Mouse (Mus musculus) Patski (cell line): ENCODE data around the gene Shroom1. TPM values are rescaled to one million over a fixed set of nuclear protein-coding genes. Genes with fewer than 3 reads are reported as not detected.
"Not testable (repeated sequence)": the region's sequence is repeated elsewhere in the genome, so short reads cannot be mapped to it uniquely, and the experiment has no call there.

Experiments used
- ATAC-seq: fragments of 100-300 bp; one replicate; pipeline ENCODE4 v1.8.0; 2021
- CTCF ChIA-PET: fragments of 350-600 bp; sonication (Branson Sonifier 250); formaldehyde crosslinking; loops from one replicate; lab custom pipeline; 2022; ENCODE audit warnings: inconsistent platforms; lab: Charles Lee
- POLR2A ChIA-PET: fragments of 350-600 bp; sonication (Branson Sonifier 250); formaldehyde crosslinking; loops from one replicate; lab custom pipeline; 2022; ENCODE audit warnings: antibody characterized with exemption, inconsistent platforms; lab: Charles Lee
- DNase-seq: peaks from one replicate; pipeline ENCODE4 v3.0.0-alpha.2; 2011; ENCODE audit warnings: low read depth, low spot score
- H3K27me3 ChIP-seq: fragments of 371-371 bp; one replicate; pipeline ENCODE4 v1.5.1; 2021
- CTCF ChIP-seq: fragments of 100-300 bp; IDR thresholded peaks from one replicate; pipeline ENCODE4 v1.5.1; 2021
- in situ Hi-C: fragments of 300-500 bp; cut with MboI; formaldehyde crosslinking; loops from 3 replicates; pipeline ENCODE4 v1.11.1; 2018; ENCODE audit warnings: low pct_unique_long_range_greater_than_20kb, mixed read lengths
- polyA plus RNA-seq: library from polyadenylated mRNA; unstranded; gene quantifications from one replicate; pipeline ENCODE4 v1.2.3, GENCODE M21; 2021

Gene Shroom1
- polyA plus RNA-seq, result not detected

- H3K27me3 ChIP-seq, result no peaks in the 10 kb centered on the region
- DNase-seq (no peak), ATAC-seq (no peak)
- POLR2A ChIA-PET, result no interaction called here
- CTCF ChIA-PET, result interaction anchor here (1.2 to 2.0 kb wide), 2 partner anchors 10 to 15 kb away, joined by 5 read pairs; no protein-coding TSS in a partner anchor
- in situ Hi-C loops, result loop anchor here (25.0 kb wide), 1 partner anchor 431 kb away; the partner anchor contains the start of gene Slc22a5
- no peak for TF ChIP-seq CTCF
Measured at GRCm38 (mm10) chr11:53456474-53457371, at the start of gene Shroom1, which contains the start of gene Gm10447. TSS of gene Shroom1 (plus strand) at chr11:53457205. TSS of gene Gm10447 (minus strand) at chr11:53457110.

- no peaks in the 10 kb centered on the region for H3K27me3 ChIP-seq
- ChIA-PET POLR2A (no interaction called here), CTCF (interaction anchor here (0.7 to 4.3 kb wide), 6 partner anchors 8 to 87 kb away, joined by 3 to 31 read pairs (median 4); partner anchors contain the start of genes Leap2 and Zcchc10)
- no peak for ATAC-seq
- TF ChIP-seq CTCF, result peak; percentile 75
- in situ Hi-C loops, result no loop called here
- no peak for DNase-seq
Measured at GRCm38 (mm10) chr11:53411738-53412137, 45.3 kb upstream of the Shroom1 start.

GRCm38 (mm10) chr11:53413871-53414270 lies 43.1 kb upstream of the Shroom1 start:
- in situ Hi-C loops, result no loop called here
- no peak for TF ChIP-seq CTCF
- ChIA-PET CTCF (interaction anchor here (1.3 kb wide), 1 partner anchor 9 kb away, joined by 4 read pairs; the partner anchor contains the start of gene Leap2), POLR2A (no interaction called here)
- ATAC-seq (no peak), DNase-seq (no peak)
- no peaks in the 10 kb centered on the region for H3K27me3 ChIP-seq

- no peak for DNase-seq
- ChIA-PET CTCF (interaction anchor here (1.3 to 3.2 kb wide), 2 partner anchors 17 to 26 kb away, joined by 3 to 11 read pairs; no protein-coding TSS in a partner anchor), POLR2A (no interaction called here)
- in situ Hi-C loops, result no loop called here
- ATAC-seq, result no peak
- no peaks in the 10 kb centered on the region for H3K27me3 ChIP-seq
- TF ChIP-seq CTCF, result no peak
Measured at GRCm38 (mm10) chr11:53418048-53418447, 39.0 kb upstream of the Shroom1 start.

- no peaks in the 10 kb centered on the region for H3K27me3 ChIP-seq
- DNase-seq (no peak), ATAC-seq (no peak)
- in situ Hi-C loops, result no loop called here
- no peak for TF ChIP-seq CTCF
- CTCF ChIA-PET, result interaction anchor here (1.0 to 2.9 kb wide), 2 partner anchors 9 to 11 kb away, joined by 4 to 8 read pairs; no protein-coding TSS in a partner anchor
- POLR2A ChIA-PET, result no interaction called here
Measured at GRCm38 (mm10) chr11:53423036-53423435, 34.0 kb upstream of the Shroom1 start, which contains the start of gene Leap2. TSS of gene Leap2 (minus strand) at chr11:53423170.

GRCm38 (mm10) chr11:53424826-53425225 lies 32.2 kb upstream of the Shroom1 start:
- in situ Hi-C loops, result no loop called here
- CTCF ChIA-PET, result interaction anchor here (1.3 to 2.9 kb wide), 2 partner anchors 13 to 17 kb away, joined by 4 to 8 read pairs; no protein-coding TSS in a partner anchor
- no peaks in the 10 kb centered on the region for H3K27me3 ChIP-seq
- no peak for TF ChIP-seq CTCF
- POLR2A ChIA-PET, result interaction anchor here (1.5 kb wide), 1 partner anchor 9 kb away, joined by 5 read pairs; no protein-coding TSS in a partner anchor
- ATAC-seq (no peak), DNase-seq (no peak)

GRCm38 (mm10) chr11:53425251-53425650 lies 31.8 kb upstream of the Shroom1 start:
- H3K27me3 ChIP-seq, result no peaks in the 10 kb centered on the region
- CTCF ChIA-PET, result interaction anchor here (1.3 to 2.9 kb wide), 2 partner anchors 13 to 17 kb away, joined by 4 to 8 read pairs; no protein-coding TSS in a partner anchor
- in situ Hi-C loops, result no loop called here
- ATAC-seq (no peak), DNase-seq (no peak)
- no peak for TF ChIP-seq CTCF
- POLR2A ChIA-PET, result interaction anchor here (1.5 kb wide), 1 partner anchor 10 kb away, joined by 5 read pairs; no protein-coding TSS in a partner anchor

GRCm38 (mm10) chr11:53425711-53426255 lies 31.2 kb upstream of the Shroom1 start:
- in situ Hi-C loops, result no loop called here
- H3K27me3 ChIP-seq, result no peaks in the 10 kb centered on the region
- DNase-seq (no peak), ATAC-seq (no peak)
- ChIA-PET POLR2A (interaction anchor here (1.5 kb wide), 1 partner anchor 10 kb away, joined by 5 read pairs; no protein-coding TSS in a partner anchor), CTCF (interaction anchor here (2.9 kb wide), 1 partner anchor 14 kb away, joined by 8 read pairs; no protein-coding TSS in a partner anchor)
- TF ChIP-seq CTCF, result no peak

- CTCF ChIA-PET, result interaction anchor here (1.4 kb wide), 1 partner anchor 16 kb away, joined by 4 read pairs; no protein-coding TSS in a partner anchor
- H3K27me3 ChIP-seq, in situ Hi-C loops, ATAC-seq, POLR2A ChIA-PET, DNase-seq: not testable (repeated sequence)
Measured at GRCm38 (mm10) chr11:53426914-53427313, 30.1 kb upstream of the Shroom1 start.
